Mouse (Mus musculus) small intestine, adult 2 months (tissue): ENCODE measurements around the gene Etfrf1. TPM values are rescaled to one million over a fixed set of nuclear protein-coding genes. Genes with fewer than 3 reads are reported as not detected.

ENCODE experiments used
- H3K27ac ChIP-seq: fragments of 200-500 bp; 2 replicates; pipeline ENCODE4 v1.5.1; 2012; ENCODE audit warnings: low read depth, low read length, control low read depth, inconsistent platforms; ENCODE audit not compliant: insufficient read depth
- H3K27me3 ChIP-seq: fragments of 200-500 bp; 2 replicates; pipeline ENCODE4 v1.6.1; 2012; ENCODE audit warnings: mild to moderate bottlenecking, moderate library complexity, low read length, inconsistent platforms; ENCODE audit not compliant: control insufficient read depth, insufficient read depth
- H3K36me3 ChIP-seq: fragments of 200-500 bp; 2 replicates; pipeline ENCODE4 v1.6.1; 2012; ENCODE audit warnings: mild to moderate bottlenecking, low read length, control low read depth, inconsistent platforms; ENCODE audit not compliant: control insufficient read depth, insufficient read depth
- H3K4me1 ChIP-seq: fragments of 200-500 bp; 2 replicates; pipeline ENCODE4 v1.6.1; 2012; ENCODE audit warnings: low read length, inconsistent platforms, mixed read lengths; ENCODE audit not compliant: control insufficient read depth, insufficient read depth, insufficient read length
- H3K4me3 ChIP-seq: fragments of 200-500 bp; 2 replicates; pipeline ENCODE4 v1.5.1; 2012; ENCODE audit warnings: low read depth, mild to moderate bottlenecking, control low read depth, inconsistent platforms, low read length, moderate library complexity
- CTCF ChIP-seq: fragments of 200-500 bp; IDR thresholded peaks from 2 replicates; pipeline ENCODE4 v1.5.1; 2012; ENCODE audit warnings: low read depth, mild to moderate bottlenecking, control low read depth, inconsistent platforms, low read length, moderate library complexity, mixed read lengths; ENCODE audit not compliant: insufficient replicate concordance, insufficient read length; ENCODE audit errors: extremely low read depth
- POLR2A ChIP-seq: fragments of 200-500 bp; IDR thresholded peaks from 2 replicates; pipeline ENCODE4 v1.6.1; 2012; ENCODE audit warnings: low read depth, mild to moderate bottlenecking, control low read depth, inconsistent platforms, low read length, moderate library complexity
- WGBS: fragments of 180-500 bp; shearing (Covaris S2); methylation state at CpG from one replicate; pipeline ENCODE4 v1.1.7; 2018; 5-methylcytosine and 5-hydroxymethylcytosine counted together
- polyA plus RNA-seq: library from polyadenylated mRNA; depleted of rRNA; stranded (reverse); fragments of >200 nt; gene quantifications from 2 replicates; pipeline ENCODE4 v1.2.3, GENCODE M21; 2012

The Etfrf1 gene
- polyA plus RNA-seq, 1 experiment: 0.79 TPM

GRCm38 (mm10) chr6:145234391-145234790 lies 23.5 kb downstream of the Etfrf1 start:
- no peaks in the 10 kb centered on the region for H3K27me3 ChIP-seq

GRCm38 (mm10) chr6:145235367-145235766 lies 24.4 kb downstream of the Etfrf1 start:
- no peak overlapping the region for H3K27ac ChIP-seq
- H3K27me3 ChIP-seq: no peaks in the 10 kb centered on the region
- H3K4me1 ChIP-seq: no peaks in the 10 kb centered on the region
- H3K36me3 ChIP-seq: peaks cover 30% of the 10 kb centered on the region
- WGBS: 80% methylated on average over 6 of the region's 6 CpGs
- no peak overlapping the region for H3K4me3 ChIP-seq
- TF ChIP-seq CTCF: no peak
- TF ChIP-seq POLR2A: no peak

More at GRCm38 (mm10) chr6:145234391-145234790, 23.5 kb downstream of the Etfrf1 start:
- Histone ChIP-seq H3K4me3 (no peak overlapping the region), H3K36me3 (peaks cover 30% of the 10 kb centered on the region), H3K27ac (no peak overlapping the region), H3K4me1 (no peaks in the 10 kb centered on the region)
- WGBS: 90% methylated on average over 1 of the region's 1 CpGs
- TF ChIP-seq POLR2A: no peak
- TF ChIP-seq CTCF: no peak

- peaks cover 25% of the 10 kb centered on the region for H3K36me3 ChIP-seq
- TF ChIP-seq CTCF: no peak
- no peak for TF ChIP-seq POLR2A
- no peaks in the 10 kb centered on the region for H3K4me1 ChIP-seq
- H3K27me3 ChIP-seq: no peaks in the 10 kb centered on the region
- H3K27ac ChIP-seq: no peak overlapping the region
- no peak overlapping the region for H3K4me3 ChIP-seq
- WGBS: 73% methylated on average over 4 of the region's 4 CpGs
These were observed 26.2 kb downstream of the Etfrf1 start for GRCm38 (mm10) chr6:145237148-145237547.

DNA sequence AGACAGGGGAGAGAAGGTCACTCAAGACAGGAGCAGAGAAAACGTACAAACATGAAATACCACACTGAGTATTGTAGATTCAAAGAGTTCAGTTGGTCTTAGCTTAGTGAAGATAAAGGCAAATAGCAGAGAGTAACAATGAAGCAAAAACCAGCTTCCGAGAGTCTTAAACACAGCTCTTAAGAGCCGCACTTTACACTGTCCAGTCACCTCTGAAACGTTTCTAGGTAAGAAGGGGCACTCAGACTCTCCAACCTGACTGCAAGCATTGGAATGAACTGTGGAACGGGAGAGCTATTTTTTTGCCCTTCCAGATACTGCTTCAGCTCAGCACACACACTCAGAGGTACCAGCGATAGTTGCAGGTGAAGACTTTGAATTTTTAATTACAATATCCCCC lies 29.4 kb downstream of the Etfrf1 start:
- Histone ChIP-seq H3K4me1 (no peaks in the 10 kb centered on the region), H3K36me3 (peaks cover 24% of the 10 kb centered on the region), H3K27ac (no peak overlapping the region), H3K4me3 (no peak overlapping the region), H3K27me3 (no peaks in the 10 kb centered on the region)
- TF ChIP-seq CTCF: no peak
- no peak for TF ChIP-seq POLR2A
- WGBS: 84% methylated on average over 6 of the region's 6 CpGs

DNA sequence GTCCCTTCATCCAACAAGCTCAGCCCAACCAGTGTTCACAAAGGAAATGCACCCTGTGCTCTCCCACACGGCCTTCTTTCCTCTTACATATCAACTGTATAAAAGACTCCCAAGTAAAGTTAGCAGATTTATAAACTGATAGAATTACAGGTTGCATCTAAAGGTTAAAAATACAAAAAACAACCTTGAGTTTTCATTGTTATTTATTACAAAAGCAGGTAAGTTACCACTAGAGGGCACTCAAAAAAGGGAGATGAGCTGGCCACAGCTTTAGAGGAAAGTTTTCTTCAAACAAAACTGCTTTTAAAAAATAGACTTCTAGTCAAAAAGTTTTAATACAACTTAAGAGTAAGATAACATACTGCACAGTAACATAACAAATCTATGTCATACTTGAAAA lies 31.6 kb downstream of the Etfrf1 start:
- TF ChIP-seq CTCF: no peak
- no peak for TF ChIP-seq POLR2A
- H3K27ac ChIP-seq: no peak overlapping the region
- H3K27me3 ChIP-seq: no peaks in the 10 kb centered on the region
- WGBS: 33% methylated on average over 1 of the region's 1 CpGs
- H3K36me3 ChIP-seq: peaks cover 27% of the 10 kb centered on the region
- no peak overlapping the region for H3K4me3 ChIP-seq
- H3K4me1 ChIP-seq: no peaks in the 10 kb centered on the region

GRCm38 (mm10) chr6:145246841-145247240 lies 35.9 kb downstream of the Etfrf1 start:
- TF ChIP-seq POLR2A (no peak), CTCF (no peak)
- H3K27ac ChIP-seq: no peak overlapping the region
- peaks cover 16% of the 10 kb centered on the region for H3K36me3 ChIP-seq
- no peak overlapping the region for H3K4me3 ChIP-seq
- 81% methylated on average over 5 of the region's 5 CpGs for WGBS
- H3K27me3 ChIP-seq: no peaks in the 10 kb centered on the region
- H3K4me1 ChIP-seq: peaks cover 4% of the 10 kb centered on the region; the same call in 1 of the 2 replicates

- Histone ChIP-seq H3K4me1 (peaks cover 4% of the 10 kb centered on the region; the same call in 1 of the 2 replicates), H3K27ac (no peak overlapping the region), H3K36me3 (peaks cover 16% of the 10 kb centered on the region), H3K27me3 (no peaks in the 10 kb centered on the region), H3K4me3 (no peak overlapping the region)
- WGBS: 49% methylated on average over 3 of the region's 3 CpGs
- TF ChIP-seq CTCF: no peak
- no peak for TF ChIP-seq POLR2A
These were observed 37.0 kb downstream of the Etfrf1 start for GRCm38 (mm10) chr6:145247886-145248285.
